In the genomic region with DNA sequence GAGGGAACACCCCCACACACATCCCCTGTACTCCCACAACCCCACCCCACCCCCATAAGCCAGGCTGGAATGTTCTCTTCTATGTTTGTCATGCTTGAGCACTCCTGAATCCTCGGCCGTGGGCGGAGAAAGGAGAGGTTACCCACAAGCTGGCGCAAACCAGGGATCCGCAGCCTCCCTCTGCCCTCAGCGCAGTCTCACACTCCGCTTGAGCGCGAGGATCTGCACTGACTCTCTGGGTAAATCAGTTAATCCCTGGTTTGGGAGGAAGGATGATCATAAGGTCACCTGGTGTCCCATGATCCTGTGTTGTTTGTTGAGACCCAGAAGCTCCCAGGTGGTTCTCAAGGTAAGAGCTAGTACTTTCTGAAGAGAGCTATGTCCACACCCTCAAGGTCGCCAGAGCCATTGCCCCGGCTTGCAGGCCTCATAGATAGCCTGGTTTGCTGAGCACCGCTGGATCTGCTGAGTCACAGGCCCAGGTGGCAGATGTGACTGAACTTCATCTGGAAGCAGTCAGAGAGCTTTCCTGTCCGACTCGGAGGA, we compare ENCODE assay signal across 1 mouse cellular context.
TF ChIP-seq lines count a peak whose summit lies in the region.

No protein-coding gene starts in this region.

TF ChIP-seq in CH12.LX, 34 proteins besides CTCF, POLR2A, EP300 and RAD21:
- TF ChIP-seq UBTF (IDR thresholded peaks at IDR 0.05; ENCODE audit: low read depth, low read length) (no peak), PAX5 (IDR thresholded peaks at IDR 0.05; ENCODE audit: low read length) (no peak), ETS1 (conservative IDR thresholded peaks at IDR 0.05; ENCODE audit: low read depth, low read length) (no peak), ELF1 (IDR thresholded peaks at IDR 0.05; ENCODE audit: low read depth, low read length) (no peak), GABPA (IDR thresholded peaks at IDR 0.05; ENCODE audit: insufficient replicate concordance, low read depth, low read length) (no peak), MAX (IDR thresholded peaks at IDR 0.05; ENCODE audit: low read length) (no peak), JUND (conservative IDR thresholded peaks at IDR 0.05; ENCODE audit: low read depth, low read length) (no peak), HCFC1 (IDR thresholded peaks at IDR 0.05; ENCODE audit: low read depth, low read length) (no peak), RCOR1 (conservative IDR thresholded peaks at IDR 0.05; ENCODE audit: low read depth, low read length) (no peak), KAT2A (IDR thresholded peaks at IDR 0.05; ENCODE audit: insufficient replicate concordance, low read length) (no peak), BHLHE40 (IDR thresholded peaks at IDR 0.05; ENCODE audit: low read depth, low read length) (no peak), MAFK (IDR thresholded peaks at IDR 0.05; ENCODE audit: insufficient replicate concordance, low read length) (no peak), ZMIZ1 (IDR thresholded peaks at IDR 0.05; ENCODE audit: low read depth, low read length) (no peak), JUN (IDR thresholded peaks at IDR 0.05; ENCODE audit: insufficient read depth, low read depth, low read length) (no peak), E2F4 (IDR thresholded peaks at IDR 0.05; ENCODE audit: insufficient replicate concordance, low read depth, low read length) (no peak), ZKSCAN1 (IDR thresholded peaks at IDR 0.05; ENCODE audit: borderline replicate concordance, low read depth, low read length) (no peak)
